Mouse (Mus musculus) kidney, postnatal 4 days (tissue): ENCODE measurements around the gene Pde8a.

Experiments
- DNase-seq, 2 experiments: peaks; one replicate each; pipeline ENCODE4 v3.0.0; 2021; ENCODE audit warnings: mixed read lengths in 2 of 2

Gene Pde8a

DNA sequence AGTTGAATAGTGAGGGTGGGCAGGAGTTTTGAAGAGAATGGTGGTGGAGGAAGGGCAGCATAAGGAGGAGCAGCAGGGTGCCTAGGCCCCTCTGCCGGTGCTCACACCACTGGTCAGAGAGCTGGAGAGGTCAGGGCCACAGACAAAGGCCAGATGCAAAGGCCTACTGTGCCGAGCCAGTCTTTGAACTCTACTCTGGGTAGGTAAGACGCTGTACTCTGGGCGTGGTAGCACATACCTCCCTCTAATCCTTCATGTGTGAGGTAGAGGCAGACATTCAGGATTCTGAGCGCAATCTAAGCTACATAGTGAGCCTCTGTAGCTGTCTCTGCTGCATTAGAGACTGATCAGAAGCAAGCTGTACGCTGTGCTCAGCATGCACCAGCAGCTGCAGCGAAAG, 73.1 kb downstream of the Pde8a start:
- DNase-seq: no peak

DNA sequence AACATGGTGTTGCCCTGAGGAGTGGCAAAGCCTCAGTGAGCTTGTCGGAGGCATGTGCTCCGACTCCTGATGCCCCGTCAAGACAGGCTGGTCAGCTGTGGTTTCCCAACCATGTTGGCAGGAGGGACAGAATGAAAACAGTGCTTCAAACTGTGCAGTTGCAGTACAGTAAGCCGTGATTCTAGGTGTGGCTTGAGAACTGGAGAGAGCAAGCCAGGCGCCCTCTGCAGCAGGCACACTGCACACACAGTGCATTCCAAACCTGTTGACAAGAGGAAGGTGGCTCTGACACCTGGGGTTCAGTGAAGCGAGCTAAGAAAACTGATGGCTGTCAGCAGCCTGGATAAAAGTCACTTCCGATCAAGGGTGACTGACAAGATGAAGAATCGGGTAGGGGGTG, 73.5 kb downstream of the Pde8a start:
- DNase-seq: peak; percentile 36 to 51

DNA sequence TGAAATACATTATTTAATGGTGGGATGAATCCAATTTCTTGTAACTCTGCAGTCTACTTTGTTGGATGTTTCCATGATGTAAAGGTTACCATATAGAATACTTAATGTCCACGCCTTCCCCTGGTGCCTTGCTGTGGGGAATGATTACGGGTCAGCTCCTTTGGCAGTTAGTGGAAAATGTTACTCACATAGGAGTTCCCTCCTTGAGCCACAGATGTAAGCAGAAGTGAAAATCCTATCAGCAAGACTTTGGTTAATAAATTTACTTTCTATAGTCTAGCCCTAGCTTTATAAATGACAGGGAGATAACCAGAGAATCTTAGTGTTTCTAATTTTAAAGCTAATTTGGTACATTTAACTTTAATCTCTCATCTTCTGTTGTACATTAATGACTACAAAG, 81.8 kb downstream of the Pde8a start:
- DNase-seq: no peak

DNA sequence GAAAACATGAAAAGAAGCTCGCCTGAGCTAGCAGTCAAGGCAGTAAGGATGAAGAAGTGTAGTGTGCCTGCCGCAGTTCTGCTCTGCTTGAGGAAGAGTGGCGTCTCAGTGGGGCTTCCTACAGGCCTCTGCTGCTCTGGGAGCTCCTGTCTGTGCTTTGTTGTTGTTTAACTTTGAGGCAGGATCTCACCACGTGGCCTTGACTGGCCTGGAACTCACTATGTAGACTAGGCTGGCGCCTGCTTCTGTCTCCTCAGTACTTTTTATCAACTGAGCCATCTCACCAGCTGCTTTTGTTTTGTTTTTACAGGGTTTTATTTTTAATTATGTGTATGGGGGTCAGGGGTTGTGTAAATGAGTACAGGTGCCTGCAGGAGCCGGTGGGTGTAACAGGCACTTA, 84.8 kb downstream of the Pde8a start:
- no peak for DNase-seq

DNA sequence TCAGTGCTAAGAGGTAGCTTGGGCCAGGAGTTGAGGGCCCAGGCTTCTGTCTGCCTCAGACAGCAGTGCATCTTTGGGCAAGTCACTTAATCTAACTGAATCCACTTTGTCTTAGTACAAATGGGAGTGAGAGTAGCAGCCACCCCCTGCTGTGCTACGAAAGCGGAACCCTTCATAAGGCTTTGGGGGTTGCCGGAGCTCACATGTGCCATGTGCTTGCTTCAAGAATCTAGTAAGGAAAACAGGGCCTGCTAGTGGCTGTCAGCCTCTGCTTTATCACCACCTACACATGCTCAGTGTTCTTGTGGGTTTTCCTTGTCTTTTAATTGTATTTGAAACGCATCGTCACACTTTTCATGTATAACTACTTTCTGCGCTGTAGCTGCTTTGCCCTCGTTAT, 87.9 kb downstream of the Pde8a start:
- DNase-seq: peak in 1 of 2 experiments; percentile 18

DNA sequence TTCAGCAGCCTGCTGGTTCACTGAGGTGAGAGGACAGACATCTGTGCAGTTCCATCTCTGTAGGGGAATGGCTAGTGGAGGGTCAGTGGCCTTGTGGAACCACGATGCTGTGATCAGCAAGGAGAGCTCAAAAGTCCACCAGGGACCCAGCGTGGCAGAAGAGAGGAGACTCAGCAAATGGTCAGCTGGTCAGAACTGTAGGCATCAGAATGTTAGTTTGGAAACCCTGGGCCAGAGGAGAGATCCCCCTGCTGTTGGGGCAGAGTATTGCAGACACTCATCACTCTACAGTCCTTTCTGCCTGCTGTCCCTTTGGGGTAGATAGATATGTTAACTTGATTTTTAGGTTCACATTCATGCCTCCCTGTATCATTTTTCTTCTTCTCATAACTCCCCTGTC, 90.3 kb downstream of the Pde8a start:
- peak; percentile 26 to 40 for DNase-seq

DNA sequence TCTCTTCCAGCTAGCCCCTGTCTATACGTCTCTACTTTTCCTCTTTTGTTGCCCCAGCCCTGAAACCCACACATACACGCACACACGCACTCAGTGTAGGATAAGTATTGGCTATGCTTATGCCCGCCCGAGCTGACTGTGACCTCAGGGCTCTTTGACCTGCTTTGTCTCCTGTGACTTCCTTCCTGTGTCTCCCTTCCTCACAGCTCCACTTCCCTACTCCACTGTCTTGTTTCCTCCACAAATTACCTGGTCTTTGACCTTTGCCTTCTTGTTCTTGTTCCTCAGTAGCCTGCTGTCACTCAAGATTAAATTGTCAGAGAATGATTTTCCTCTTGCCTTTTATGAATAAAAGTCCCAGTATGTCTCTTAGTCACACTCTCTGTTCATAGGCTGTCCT, 90.7 kb downstream of the Pde8a start:
- no peak for DNase-seq

DNA sequence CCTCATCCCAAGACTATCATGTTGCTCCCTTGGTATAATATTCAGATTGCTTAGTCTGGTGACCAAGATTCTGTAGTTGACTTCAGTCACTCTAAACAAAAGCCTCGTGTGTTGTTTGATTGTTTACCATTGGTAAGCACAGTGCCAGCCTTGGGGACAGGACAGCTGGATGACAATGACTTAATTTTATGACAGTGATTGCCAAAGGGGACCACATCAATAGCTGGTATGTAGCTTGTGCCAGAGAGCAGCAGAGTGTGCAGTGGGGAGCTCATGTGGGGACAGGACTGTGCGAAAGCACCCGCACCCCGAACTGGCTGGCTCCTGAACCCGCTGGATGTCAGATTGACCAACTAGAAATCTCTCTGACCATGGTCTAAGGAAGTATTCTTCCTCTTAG, 91.3 kb downstream of the Pde8a start:
- DNase-seq: no peak

DNA sequence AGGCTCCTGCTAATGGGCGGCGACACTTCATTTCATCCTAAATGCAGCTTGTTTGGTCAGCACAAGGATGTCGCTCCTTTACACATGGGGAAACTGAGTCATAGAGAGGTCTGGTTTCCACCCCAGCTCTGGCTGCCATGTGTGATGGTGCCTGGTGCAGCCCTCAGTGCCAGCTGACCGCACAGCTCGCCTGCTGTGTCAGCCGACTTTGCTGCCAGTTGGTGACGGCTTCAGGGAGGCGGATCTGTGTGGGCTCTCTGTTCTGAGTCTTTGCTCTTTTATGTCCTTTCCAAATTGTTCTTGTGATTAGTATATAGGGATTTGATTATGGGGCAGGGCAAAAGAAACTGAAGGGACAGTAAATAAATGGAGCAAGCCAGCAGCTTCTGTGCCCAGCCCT, 94.3 kb downstream of the Pde8a start:
- no peak for DNase-seq

DNA sequence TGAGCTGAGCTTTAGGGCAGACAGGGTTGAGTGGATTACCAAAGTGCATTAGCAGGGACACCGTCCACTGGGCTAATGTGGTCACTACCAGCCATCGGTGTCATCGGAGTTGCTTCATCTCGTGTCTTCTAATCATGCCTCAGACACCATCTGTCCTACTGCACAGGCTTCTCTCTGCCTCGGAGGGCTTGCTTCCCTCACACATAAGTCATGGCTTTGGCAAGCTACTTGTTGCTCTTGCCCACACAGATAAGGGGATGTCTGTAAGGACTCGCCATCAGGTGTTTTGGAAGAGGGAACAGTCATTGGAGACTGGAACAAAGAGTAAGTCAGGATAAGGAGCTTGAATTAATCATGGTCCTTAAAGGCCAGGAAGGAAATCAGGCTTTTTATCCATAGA, 95.9 kb downstream of the Pde8a start:
- no peak for DNase-seq

DNA sequence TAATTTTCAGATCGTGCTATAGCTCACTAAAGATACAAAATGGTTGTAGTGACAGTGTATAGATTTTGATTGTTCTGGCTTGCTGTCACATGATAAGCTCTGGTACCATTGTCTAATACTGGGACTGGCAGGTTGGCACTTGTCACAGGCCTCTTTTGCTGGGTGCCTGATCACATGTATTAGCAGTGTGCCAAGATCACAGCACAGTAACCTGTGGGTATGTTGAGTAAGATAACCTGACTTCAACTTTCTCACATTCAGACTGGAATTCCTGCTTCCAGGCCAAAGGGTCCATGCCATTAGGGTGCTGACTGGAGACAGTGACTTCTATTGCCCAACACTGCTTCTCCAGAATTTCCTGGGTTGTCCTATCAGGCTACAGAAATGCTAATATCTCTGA, 97.7 kb downstream of the Pde8a start:
- no peak for DNase-seq

DNA sequence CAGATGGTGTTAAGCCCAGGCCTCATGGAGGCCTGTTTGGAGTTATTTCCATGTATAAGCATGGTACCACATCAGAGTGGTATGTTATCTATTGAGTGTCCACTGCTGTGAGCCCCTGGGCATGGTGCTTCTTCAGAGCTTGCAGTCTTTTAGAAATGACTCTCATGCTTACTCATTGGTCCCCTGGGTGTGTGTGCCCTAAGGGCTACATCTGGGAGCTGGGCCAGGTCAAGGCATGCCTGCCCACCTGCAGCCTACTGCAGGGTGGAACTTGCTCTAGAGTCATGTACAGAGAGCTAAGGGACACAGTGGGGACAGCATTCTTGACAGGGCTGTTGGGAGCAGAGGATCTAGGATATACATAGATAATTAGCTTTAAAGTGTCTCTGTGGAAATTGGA, 98.2 kb downstream of the Pde8a start:
- DNase-seq: no peak

DNA sequence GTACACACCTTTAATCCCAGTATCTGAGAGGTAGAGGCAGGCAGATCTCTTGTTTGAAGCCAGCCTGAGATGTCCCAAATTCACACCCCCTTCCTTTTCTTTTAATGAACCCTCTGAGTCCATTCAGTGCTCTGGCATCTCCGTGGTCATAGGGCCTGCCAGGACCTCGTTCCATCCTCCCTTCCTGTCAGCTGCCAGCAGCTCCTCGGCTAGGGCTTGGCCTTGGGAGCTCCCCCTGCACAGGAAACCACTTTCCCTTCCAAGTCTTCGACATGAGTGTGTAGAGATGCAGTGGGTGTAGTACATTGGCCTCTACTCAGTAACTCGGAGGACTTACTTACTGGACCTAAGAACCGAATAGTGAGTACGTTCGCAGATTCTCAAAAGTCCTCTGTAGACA, 102.2 kb downstream of the Pde8a start:
- DNase-seq: peak in 1 of 2 experiments; percentile 27

DNA sequence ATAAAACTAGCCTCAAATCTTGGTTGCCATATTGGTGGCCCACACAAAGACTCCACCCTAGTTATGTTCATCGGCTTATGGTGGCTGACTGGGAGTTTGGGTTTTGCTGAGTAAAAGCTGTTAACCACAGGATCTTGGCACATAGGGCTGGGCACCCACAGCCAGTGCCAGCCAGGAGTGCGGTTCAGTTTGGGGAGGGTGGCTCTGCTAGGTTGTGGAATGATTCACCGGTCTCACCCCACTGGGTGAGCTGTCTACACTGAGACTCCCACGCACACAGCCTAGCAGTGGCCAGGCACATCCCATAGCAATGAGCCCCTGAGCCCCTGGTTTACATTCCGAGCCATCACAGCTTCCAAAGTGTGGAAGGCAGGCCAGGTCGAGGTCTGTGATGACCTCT, 106.4 kb downstream of the Pde8a start:
- DNase-seq: peak; percentile 24 to 45

DNA sequence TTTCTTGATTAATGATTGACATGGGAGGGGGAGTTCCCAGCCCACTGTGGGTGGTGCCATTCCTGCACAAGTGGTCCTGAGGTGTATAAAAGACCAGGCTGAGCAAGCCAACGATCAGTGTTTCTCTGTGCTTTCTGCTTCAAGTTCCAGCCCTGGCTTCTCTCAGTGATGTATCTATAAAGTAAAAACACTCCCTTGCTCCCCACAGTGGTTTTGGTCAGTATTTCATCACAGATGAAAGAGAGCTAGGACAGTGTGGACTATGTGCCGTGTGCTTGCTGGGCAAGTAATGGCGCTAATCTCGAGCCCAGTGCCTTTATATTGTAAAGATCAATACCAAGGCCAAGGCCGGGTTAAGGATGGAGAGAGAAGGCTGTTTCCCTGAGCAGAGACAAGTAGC, 108.4 kb downstream of the Pde8a start:
- no peak for DNase-seq

DNA sequence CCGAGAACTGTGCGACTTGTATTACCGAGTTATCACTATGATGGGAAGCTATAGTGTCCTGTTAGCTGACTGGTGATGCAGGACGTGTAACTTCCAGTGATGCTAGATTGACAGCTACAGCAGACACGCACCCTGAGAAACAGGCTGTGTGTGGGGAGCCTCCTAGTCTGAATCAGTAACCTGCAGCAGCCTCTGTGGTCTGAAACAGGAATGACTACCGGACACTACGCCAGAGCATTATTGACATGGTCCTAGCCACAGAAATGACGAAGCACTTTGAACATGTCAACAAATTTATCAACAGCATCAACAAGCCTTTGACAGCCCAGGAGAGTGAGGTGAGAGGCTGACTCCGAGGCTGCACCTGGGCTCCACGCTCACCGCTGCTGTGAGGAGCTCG, 112.6 kb downstream of the Pde8a start:
- DNase-seq: no peak

DNA sequence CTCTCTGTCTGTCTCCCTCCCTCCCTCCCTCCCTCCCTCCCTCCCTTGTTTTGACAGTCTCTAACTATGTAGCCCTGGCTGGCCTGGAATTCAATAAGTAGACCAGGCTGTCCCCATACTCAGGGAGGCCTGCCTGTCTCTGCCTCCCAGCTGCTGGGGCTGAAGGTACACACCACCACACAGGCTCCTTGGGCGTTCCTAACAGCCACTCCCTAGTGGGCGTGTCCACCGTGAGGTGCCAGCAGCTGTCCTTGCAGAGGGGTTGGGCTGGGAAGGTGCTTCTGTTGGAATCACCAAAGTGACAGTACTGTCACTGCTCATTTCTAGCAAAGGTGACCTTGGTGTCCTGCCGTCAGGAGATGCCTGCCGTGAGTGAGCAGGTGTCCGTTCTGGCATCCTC, 113.5 kb downstream of the Pde8a start:
- no peak for DNase-seq

DNA sequence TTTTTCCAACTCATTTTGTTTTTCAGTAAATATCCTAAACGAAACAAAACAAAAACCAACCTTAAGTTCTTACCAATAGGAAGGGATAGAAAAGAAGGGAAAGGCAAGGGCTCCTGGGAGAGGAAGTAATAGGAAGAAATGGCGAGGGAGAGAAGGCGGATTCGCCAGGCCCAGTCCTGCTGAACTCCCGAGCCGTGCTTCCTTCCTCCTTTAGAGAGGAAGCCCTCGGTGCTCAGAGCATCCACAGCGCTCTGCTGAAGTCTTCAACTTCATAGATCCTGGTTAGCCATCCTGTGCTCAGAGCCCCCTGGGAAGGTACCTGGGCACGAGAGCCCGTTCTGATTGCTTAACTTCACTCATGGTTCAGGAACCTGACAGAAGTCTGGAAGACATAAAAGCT, 114.3 kb downstream of the Pde8a start:
- no peak for DNase-seq

DNA sequence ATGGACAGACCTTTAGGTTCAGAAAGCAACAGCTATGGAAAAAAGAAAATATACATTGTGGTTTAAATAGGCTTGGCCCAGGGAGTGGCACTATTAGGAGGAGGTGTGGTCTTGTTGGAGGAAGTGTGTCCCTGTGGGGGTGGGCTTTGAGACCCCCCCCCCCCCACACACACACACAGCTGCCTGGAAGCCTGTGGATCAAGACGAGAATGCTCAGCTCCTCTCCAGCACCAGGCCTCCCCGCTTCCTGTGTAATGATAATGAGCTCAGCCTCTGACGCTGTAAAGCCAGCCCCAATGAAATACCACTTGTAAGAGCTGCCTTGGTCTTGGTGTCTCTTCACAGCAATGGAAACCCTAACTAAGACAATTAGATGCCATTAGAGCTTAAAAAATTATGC, 117.4 kb downstream of the Pde8a start:
- no peak for DNase-seq

DNA sequence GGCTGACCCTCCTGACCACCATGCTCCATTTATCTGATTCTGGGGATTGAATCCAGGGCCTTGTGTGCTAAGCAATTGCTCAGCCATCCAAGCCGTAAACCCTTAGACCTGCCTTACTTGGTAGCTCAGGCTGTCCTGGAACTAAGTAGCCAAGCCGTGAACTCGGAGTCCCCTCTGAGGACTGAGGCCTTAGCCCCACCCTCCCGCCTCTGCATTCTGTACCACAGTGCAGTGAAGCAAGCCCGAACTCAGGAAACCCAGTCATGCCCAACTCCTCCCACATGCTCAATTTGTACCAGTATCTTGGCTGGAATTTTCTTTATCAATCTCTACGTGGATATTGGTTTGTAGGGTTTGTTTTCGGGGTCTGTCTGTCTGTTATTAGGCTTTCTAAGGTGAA, 118.5 kb downstream of the Pde8a start:
- DNase-seq: no peak

DNA sequence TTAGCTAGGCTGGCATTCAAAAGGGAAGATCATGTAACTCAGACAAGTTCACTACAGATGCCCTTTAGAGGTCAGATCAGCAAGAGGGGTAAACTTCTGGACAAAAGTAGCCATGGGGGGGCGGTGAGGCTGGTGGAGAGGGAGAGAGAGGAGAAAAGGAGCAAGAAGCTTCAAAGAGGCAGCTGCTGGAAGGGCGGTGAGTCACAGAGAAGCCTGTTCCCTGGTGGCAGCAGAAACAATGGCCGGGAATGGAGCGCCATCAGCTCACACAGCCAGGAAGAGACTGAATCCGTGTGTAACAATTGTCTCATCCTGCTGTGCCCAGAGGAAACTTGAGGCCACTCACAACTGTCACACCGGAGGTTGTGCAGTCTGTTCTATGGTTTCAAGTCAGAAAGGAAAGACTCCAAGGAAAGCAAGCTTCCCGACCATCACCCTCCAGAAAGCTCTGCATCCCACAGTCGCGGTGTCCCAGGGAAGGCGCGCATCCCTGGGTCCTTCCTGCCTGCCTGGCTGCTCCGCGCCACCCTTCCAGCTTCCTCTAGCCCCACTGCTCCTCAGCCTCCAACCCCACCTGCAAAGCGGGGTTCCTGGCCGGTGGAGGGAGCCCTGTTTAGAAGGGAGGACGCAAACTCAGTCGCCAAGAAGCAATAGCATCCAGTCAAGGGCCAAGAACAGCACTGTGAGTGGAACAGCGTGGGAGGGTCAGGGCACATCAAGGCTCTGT, 122.5 kb downstream of the Pde8a start:
- peak; percentile 42 to 63 for DNase-seq

DNA sequence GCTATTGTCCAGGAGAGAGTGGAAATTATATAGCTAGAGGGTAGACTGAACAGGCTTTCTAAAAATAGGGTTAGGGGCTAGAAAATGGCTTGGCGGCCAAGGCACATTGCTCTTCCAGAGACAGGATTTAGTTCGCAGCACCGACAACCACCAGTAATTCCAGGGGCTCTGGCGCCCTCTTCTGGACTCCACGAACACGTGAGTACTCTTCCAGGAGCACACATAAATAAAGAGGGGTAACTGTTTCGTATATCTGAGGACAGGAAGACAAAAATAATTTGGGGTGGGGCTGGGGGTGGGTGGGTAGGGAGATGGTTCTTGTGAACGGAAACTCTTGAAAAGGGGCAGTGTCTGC, 123.0 kb downstream of the Pde8a start:
- peak; percentile 81 to 85 for DNase-seq

DNA sequence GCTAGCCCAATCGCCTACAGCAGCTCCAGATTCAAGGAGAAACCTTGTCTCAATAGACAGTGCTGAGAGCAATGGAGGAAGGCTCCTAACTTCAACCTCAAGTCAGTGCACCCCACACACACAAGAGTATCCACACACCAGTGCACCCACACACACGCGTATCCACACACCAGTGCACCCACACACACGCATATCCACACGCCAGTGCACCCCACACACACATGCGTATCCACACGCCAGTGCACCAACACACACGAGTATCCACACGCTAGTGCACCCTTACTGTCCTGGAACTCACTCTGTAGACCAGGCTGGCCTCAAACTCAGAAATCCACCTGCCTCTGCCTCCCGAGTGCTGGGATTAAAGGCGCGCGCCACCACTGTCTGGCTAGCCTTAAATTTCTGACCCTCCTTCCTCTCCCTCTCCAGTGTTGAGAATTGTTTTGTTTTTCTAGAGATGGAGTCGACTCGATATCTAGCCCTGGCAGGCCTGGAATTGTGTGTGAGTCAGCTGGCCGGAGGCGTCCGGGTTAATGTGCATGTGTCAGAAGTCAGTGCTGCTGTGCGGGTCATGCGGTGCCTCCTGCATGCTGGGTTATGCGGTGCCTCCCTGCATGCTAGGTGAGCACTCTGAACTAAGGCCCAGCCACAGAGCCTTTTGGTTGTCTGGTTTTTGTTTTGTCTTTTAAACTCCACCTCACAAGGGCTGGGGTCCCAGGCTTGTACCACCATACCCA, 124.6 kb downstream of the Pde8a start:
- no peak for DNase-seq

DNA sequence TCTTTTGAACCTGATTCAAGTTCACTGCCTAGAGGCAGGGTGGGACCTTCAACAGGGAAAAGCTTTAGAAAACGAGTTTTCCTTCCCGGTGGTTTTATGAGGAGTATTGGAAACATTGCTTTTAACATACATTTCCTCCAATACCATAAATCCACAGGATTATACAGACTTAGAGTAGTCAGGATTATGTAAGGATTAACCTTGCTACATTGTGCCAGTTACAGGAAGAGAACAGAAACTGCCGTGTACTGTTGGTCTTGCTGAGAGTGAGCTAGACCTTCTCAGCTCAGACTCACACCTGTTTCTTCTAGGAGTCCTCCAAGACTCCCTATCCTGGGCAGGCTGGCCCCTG, 125.1 kb downstream of the Pde8a start:
- DNase-seq: no peak

DNA sequence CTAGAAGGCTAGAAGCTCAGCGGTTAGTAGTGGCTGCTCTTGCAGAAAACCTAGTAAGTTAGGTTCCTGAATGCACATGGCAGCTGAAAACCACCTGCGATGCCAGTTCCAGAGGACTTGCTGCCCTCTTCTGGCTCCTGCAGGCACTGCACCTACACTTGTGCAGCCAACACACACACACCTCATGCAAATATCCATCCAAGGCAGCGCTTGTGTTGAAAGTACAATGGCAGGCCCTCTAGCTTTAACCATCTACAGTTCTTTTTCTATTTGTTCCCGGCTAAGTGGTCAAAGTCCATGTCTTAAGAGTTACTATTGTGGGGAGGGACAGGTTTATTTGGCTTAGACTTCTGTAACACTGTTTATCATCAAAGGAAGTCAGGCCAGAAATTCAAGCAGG, 126.4 kb downstream of the Pde8a start:
- peak; percentile 81 to 83 for DNase-seq
